Mouse (Mus musculus) CH12.LX (cell line): Measurements from ENCODE around the gene Tmprss4. TPM values are rescaled to one million over a fixed set of nuclear protein-coding genes. Genes with fewer than 3 reads are reported as not detected.

Experiments
- DNase-seq: peaks from one replicate; pipeline ENCODE4 v3.0.0-alpha.2; 2013; ENCODE audit errors: extremely low read depth
- H3K27ac ChIP-seq: 2 replicates; pipeline ENCODE4 v1.5.1; 2012; ENCODE audit warnings: low read depth, mild to moderate bottlenecking, control low read depth, moderate library complexity; ENCODE audit not compliant: insufficient read depth
- H3K27me3 ChIP-seq: replicated peaks from 2 replicates; pipeline ENCODE3; 2012; ENCODE audit warnings: inconsistent platforms
- H3K36me3 ChIP-seq, 2 experiments: replicated peaks in 1 of 2; 2 replicates each; pipeline versions ENCODE3 to v1.6.1; 2012; ENCODE audit warnings: inconsistent platforms in 1 of 2, low read length in 1 of 2, mild to moderate bottlenecking in 1 of 2, mixed read lengths in 1 of 2, moderate library complexity in 1 of 2; ENCODE audit not compliant: control insufficient read depth in 1 of 2, insufficient read depth in 1 of 2
- H3K4me1 ChIP-seq, 2 experiments: 2 replicates each; pipeline ENCODE4 v1.6.1; 2012; ENCODE audit warnings: inconsistent platforms in 1 of 2, moderate library complexity in 1 of 2; ENCODE audit not compliant: insufficient read depth in 2 of 2, control insufficient read depth in 1 of 2
- H3K4me2 ChIP-seq: 2 replicates; pipeline ENCODE4 v1.6.1; 2012; ENCODE audit warnings: low read depth, mild to moderate bottlenecking, control low read depth; ENCODE audit not compliant: poor library complexity, insufficient read depth, severe bottlenecking
- H3K4me3 ChIP-seq, 3 experiments: fragments of 150-350 bp in 1 of 3; sonication (generic) in 1 of 3; replicated peaks in 1 of 3; 2 replicates each; pipeline versions ENCODE3 to v1.5.1; 2011 to 2012; ENCODE audit warnings: low read depth in 2 of 3, low read length in 2 of 3, mild to moderate bottlenecking in 2 of 3, moderate library complexity in 2 of 3, control low read depth in 1 of 3, improper control_type of control experiment in 1 of 3, inconsistent platforms in 1 of 3, mixed read lengths in 1 of 3; ENCODE audit not compliant: poor library complexity in 1 of 3
- H3K79me2 ChIP-seq: replicated peaks from 2 replicates; pipeline ENCODE4 v1.6.1; 2012; ENCODE audit warnings: mild to moderate bottlenecking, moderate library complexity; ENCODE audit not compliant: control insufficient read depth, poor library complexity, insufficient read depth, severe bottlenecking; ENCODE audit errors: extremely low read depth
- H3K9ac ChIP-seq: 2 replicates; pipeline ENCODE4 v1.6.1; 2012; ENCODE audit warnings: low read depth, mild to moderate bottlenecking, control low read depth, moderate library complexity; ENCODE audit not compliant: insufficient read depth
- H3K9me3 ChIP-seq: replicated peaks from 2 replicates; pipeline ENCODE3; 2012; ENCODE audit warnings: low read length, inconsistent platforms, mixed read lengths
- BHLHE40 ChIP-seq: IDR thresholded peaks from 2 replicates; pipeline ENCODE4 v1.6.1; 2011; ENCODE audit warnings: mild to moderate bottlenecking, low read depth, low read length, improper control_type of control experiment
- CHD2 ChIP-seq: IDR thresholded peaks from 2 replicates; pipeline ENCODE4 v1.6.1; 2011; ENCODE audit warnings: low read length, improper control_type of control experiment
- CTCF ChIP-seq, 2 experiments: IDR thresholded peaks in 1 of 2; conservative IDR thresholded peaks in 1 of 2; 2 replicates each; pipeline ENCODE4 v1.5.1; 2011 to 2012; ENCODE audit warnings: low read depth in 2 of 2, low read length in 2 of 2, improper control_type of control experiment in 1 of 2, inconsistent platforms in 1 of 2, mild to moderate bottlenecking in 1 of 2, moderate library complexity in 1 of 2
- EP300 ChIP-seq: IDR thresholded peaks from 2 replicates; pipeline ENCODE4 v1.6.1; 2011; ENCODE audit warnings: low read length, improper control_type of control experiment
- IRF4 ChIP-seq: IDR thresholded peaks from 2 replicates; pipeline ENCODE4 v1.6.1; 2014; ENCODE audit warnings: low read depth, mild to moderate bottlenecking, inconsistent platforms, low read length, improper control_type of control experiment
- JUN ChIP-seq: IDR thresholded peaks from 2 replicates; pipeline ENCODE4 v1.6.1; 2011; ENCODE audit warnings: low read depth, mild to moderate bottlenecking, low read length, improper control_type of control experiment, moderate library complexity; ENCODE audit not compliant: insufficient read depth
- KAT2A ChIP-seq: IDR thresholded peaks from 2 replicates; pipeline ENCODE4 v1.6.1; 2012; ENCODE audit warnings: low read length, improper control_type of control experiment, inconsistent platforms; ENCODE audit not compliant: insufficient replicate concordance
- MAFK ChIP-seq: IDR thresholded peaks from 2 replicates; pipeline ENCODE4 v1.6.1; 2011; ENCODE audit warnings: low read length, improper control_type of control experiment; ENCODE audit not compliant: insufficient replicate concordance
- MAX ChIP-seq: IDR thresholded peaks from 2 replicates; pipeline ENCODE4 v1.6.1; 2011; ENCODE audit warnings: low read length, improper control_type of control experiment
- MEF2A ChIP-seq: IDR thresholded peaks from 2 replicates; pipeline ENCODE4 v1.6.1; 2014; ENCODE audit warnings: low read depth, mild to moderate bottlenecking, inconsistent platforms, low read length, improper control_type of control experiment, borderline replicate concordance
- MXI1 ChIP-seq: IDR thresholded peaks from 2 replicates; pipeline ENCODE4 v1.6.1; 2011; ENCODE audit warnings: mild to moderate bottlenecking, low read depth, low read length, improper control_type of control experiment
- NRF1 ChIP-seq: IDR thresholded peaks from 2 replicates; pipeline ENCODE4 v1.6.1; 2014; ENCODE audit warnings: low read depth, mild to moderate bottlenecking, inconsistent platforms, low read length, improper control_type of control experiment, moderate library complexity
- PAX5 ChIP-seq: IDR thresholded peaks from 2 replicates; pipeline ENCODE4 v1.6.1; 2012; ENCODE audit warnings: low read length, inconsistent platforms, mixed read lengths
- POLR2AphosphoS2 ChIP-seq: IDR thresholded peaks from 2 replicates; pipeline ENCODE4 v1.6.1; 2011; ENCODE audit warnings: low read depth, low read length, improper control_type of control experiment
- SIN3A ChIP-seq: IDR thresholded peaks from 2 replicates; pipeline ENCODE4 v1.6.1; 2012; ENCODE audit warnings: low read length, improper control_type of control experiment, inconsistent platforms
- SMC3 ChIP-seq: IDR thresholded peaks from 2 replicates; pipeline ENCODE4 v1.6.1; 2011; ENCODE audit warnings: low read depth, low read length, improper control_type of control experiment
- USF1 ChIP-seq: IDR thresholded peaks from 2 replicates; pipeline ENCODE4 v1.6.1; 2014; ENCODE audit warnings: low read depth, mild to moderate bottlenecking, inconsistent platforms, low read length, improper control_type of control experiment
- ZC3H11A ChIP-seq: IDR thresholded peaks from 2 replicates; pipeline ENCODE4 v1.6.1; 2012; ENCODE audit warnings: low read depth, mild to moderate bottlenecking, inconsistent platforms, low read length, improper control_type of control experiment
- ZMIZ1 ChIP-seq: IDR thresholded peaks from 2 replicates; pipeline ENCODE4 v1.6.1; 2012; ENCODE audit warnings: low read depth, mild to moderate bottlenecking, inconsistent platforms, low read length, improper control_type of control experiment
- dilution Hi-C: fragments of 300-500 bp; cut with MboI; formaldehyde crosslinking; loops from 2 replicates; pipeline ENCODE4 v1.14.3; 2020; ENCODE audit warnings: low sequenced_read_pairs; ENCODE audit not compliant: extremely low pct_unique_long_range_greater_than_20kb, extremely low pct_ligation_motif_present
- in situ Hi-C: fragments of 300-500 bp; cut with MboI; formaldehyde crosslinking; loops from 3 replicates; pipeline ENCODE4 v1.14.3; 2019; ENCODE audit warnings: low sequenced_read_pairs, low pct_ligation_motif_present, low pct_unique_long_range_greater_than_20kb, mixed read lengths
- polyA plus RNA-seq: library from polyadenylated mRNA; unstranded; fragments of >175 nt; gene quantifications from 2 replicates; pipeline ENCODE4 v1.2.1, GENCODE M21; 2012; ENCODE audit warnings: low read depth; ENCODE audit not compliant: insufficient read length
- total RNA-seq, 2 experiments: library from RNA; depleted of rRNA; stranded (reverse); fragments of 300-350 nt in 1 of 2; fragments of >200 nt in 1 of 2; gene quantifications; 2 replicates each; pipeline ENCODE4 v1.2.3; 2012 to 2014

The Tmprss4 gene
- total and polyA plus RNA-seq, 3 experiments, result not detected

GRCm38 (mm10) chr9:45241397-45241796 lies 37.5 kb upstream of the Tmprss4 start (continued):
- TF ChIP-seq MAFK, result no peak
- TF ChIP-seq EP300, result peak; percentile 71
- TF ChIP-seq MAX, result no peak
- TF ChIP-seq USF1, result no peak

GRCm38 (mm10) chr9:45236744-45237143 lies 32.9 kb upstream of the Tmprss4 start:
- H3K27me3 ChIP-seq, result no peaks in the 10 kb centered on the region
- TF ChIP-seq CTCF (conservative IDR thresholded peaks at IDR 0.05 in 1 of 2, IDR thresholded peaks at IDR 0.05 in 1 of 2; ENCODE audit: low read depth in 2 of 2, low read length in 2 of 2) (no peak), POLR2AphosphoS2 (no peak), JUN (no peak), PAX5 (no peak)
- TF ChIP-seq, all 38 proteins: peak for 0
- no peak overlapping the region for H3K27ac ChIP-seq
- peaks cover 9 to 42% of the 10 kb centered on the region in 2 experiments for H3K4me1 ChIP-seq
- H3K36me3 ChIP-seq, result no peaks in the 10 kb centered on the region
- no peak overlapping the region for H3K4me3 ChIP-seq
- dilution Hi-C loops, result no loop called here
- no peaks in the 10 kb centered on the region for H3K79me2 ChIP-seq
- in situ Hi-C loops, result no loop called here
- H3K9me3 ChIP-seq, result no peaks in the 10 kb centered on the region
- no peak overlapping the region for H3K9ac ChIP-seq
- no peak overlapping the region for H3K4me2 ChIP-seq
- no peak for DNase-seq

GRCm38 (mm10) chr9:45235668-45236227 lies 31.9 kb upstream of the Tmprss4 start:
- H3K4me1 ChIP-seq, result peaks cover 6 to 32% of the 10 kb centered on the region in 2 experiments
- no peak for DNase-seq
- H3K36me3 ChIP-seq, result no peaks in the 10 kb centered on the region
- dilution Hi-C loops (no loop called here), in situ Hi-C loops (no loop called here)
- no peak overlapping the region for H3K27ac ChIP-seq
- no peaks in the 10 kb centered on the region for H3K79me2 ChIP-seq
- H3K4me3 ChIP-seq, result no peak overlapping the region
- H3K9me3 ChIP-seq, result no peaks in the 10 kb centered on the region
- H3K4me2 ChIP-seq, result no peak overlapping the region
- H3K27me3 ChIP-seq, result no peaks in the 10 kb centered on the region
- TF ChIP-seq BHLHE40 (no peak), CTCF (conservative IDR thresholded peaks at IDR 0.05 in 1 of 2, IDR thresholded peaks at IDR 0.05 in 1 of 2; ENCODE audit: low read depth in 2 of 2, low read length in 2 of 2) (no peak), EP300 (no peak), MXI1 (no peak), USF1 (no peak), KAT2A (no peak), SMC3 (no peak), ZC3H11A (no peak), SIN3A (no peak), JUN (no peak), CHD2 (no peak), ZMIZ1 (no peak), MEF2A (no peak), NRF1 (no peak), IRF4 (no peak)
- TF ChIP-seq, all 38 proteins: peak for 0
- H3K9ac ChIP-seq, result no peak overlapping the region
